Mouse (Mus musculus) MEL (cell line): ENCODE data around the gene Abhd4.

Source experiments
- CTCF ChIP-seq, 3 experiments: IDR thresholded peaks in 2 of 3; conservative IDR thresholded peaks in 1 of 3; 2 replicates each; pipeline ENCODE4 v1.5.1; 2011 to 2012; ENCODE audit warnings: low read length in 3 of 3, low read depth in 2 of 3, mild to moderate bottlenecking in 2 of 3, improper control_type of control experiment in 1 of 3, inconsistent platforms in 1 of 3, mixed read lengths in 1 of 3, moderate library complexity in 1 of 3; ENCODE audit not compliant: control insufficient read depth in 1 of 3, insufficient read depth in 1 of 3, poor library complexity in 1 of 3, severe bottlenecking in 1 of 3
- E2F4 ChIP-seq: IDR thresholded peaks from 2 replicates; pipeline ENCODE4 v1.6.1; 2011; ENCODE audit warnings: low read depth, low read length, improper control_type of control experiment, borderline replicate concordance
- EP300 ChIP-seq, 2 experiments: IDR thresholded peaks; 2 replicates each; pipeline ENCODE4 v1.6.1; 2011; ENCODE audit warnings: improper control_type of control experiment in 2 of 2, low read length in 2 of 2, low read depth in 1 of 2, mild to moderate bottlenecking in 1 of 2
- MAX ChIP-seq: IDR thresholded peaks from 2 replicates; pipeline ENCODE4 v1.6.1; 2011; ENCODE audit warnings: low read length, improper control_type of control experiment
- NRF1 ChIP-seq: IDR thresholded peaks from 2 replicates; pipeline ENCODE4 v1.6.1; 2014; ENCODE audit warnings: low read depth, mild to moderate bottlenecking, inconsistent platforms, low read length, improper control_type of control experiment, moderate library complexity; ENCODE audit not compliant: poor library complexity, insufficient read depth, severe bottlenecking
- POLR2A ChIP-seq, 2 experiments: IDR thresholded peaks; 2 replicates each; pipeline ENCODE4 v1.6.1; 2011 to 2012; ENCODE audit warnings: low read length in 2 of 2, mild to moderate bottlenecking in 2 of 2, control low read depth in 1 of 2, improper control_type of control experiment in 1 of 2, low read depth in 1 of 2, moderate library complexity in 1 of 2; ENCODE audit not compliant: control insufficient read depth in 1 of 2, insufficient read depth in 1 of 2, poor library complexity in 1 of 2
- RAD21 ChIP-seq: IDR thresholded peaks from 2 replicates; pipeline ENCODE4 v1.6.1; 2011; ENCODE audit warnings: mild to moderate bottlenecking, low read depth, low read length, improper control_type of control experiment
- TAL1 ChIP-seq: IDR thresholded peaks from 2 replicates; pipeline ENCODE4 v1.6.1; 2012; ENCODE audit warnings: mild to moderate bottlenecking, inconsistent platforms, low read length, moderate library complexity, mixed read lengths
- TCF12 ChIP-seq: IDR thresholded peaks from 2 replicates; pipeline ENCODE4 v1.6.1; 2014; ENCODE audit warnings: low read depth, mild to moderate bottlenecking, inconsistent platforms, low read length, improper control_type of control experiment, moderate library complexity
- ZMIZ1 ChIP-seq: IDR thresholded peaks from 2 replicates; pipeline ENCODE4 v1.6.1; 2012; ENCODE audit warnings: low read depth, mild to moderate bottlenecking, inconsistent platforms, low read length, improper control_type of control experiment, moderate library complexity

- TF ChIP-seq RAD21 (no peak), CTCF (IDR thresholded peaks at IDR 0.05 in 2 of 3, conservative IDR thresholded peaks at IDR 0.05 in 1 of 3; ENCODE audit: control insufficient read depth in 1 of 3, insufficient read depth in 1 of 3, low read depth in 2 of 3, low read length in 3 of 3, poor library complexity in 1 of 3, severe bottlenecking in 1 of 3) (no peak), TCF12 (no peak), ZMIZ1 (no peak), POLR2A (IDR thresholded peaks at IDR 0.05; ENCODE audit: control insufficient read depth in 1 of 2, insufficient read depth in 1 of 2, low read depth in 1 of 2, low read length in 2 of 2, poor library complexity in 1 of 2) (no peak), MAX (no peak), EP300 (IDR thresholded peaks at IDR 0.05; ENCODE audit: low read depth in 1 of 2, low read length in 2 of 2) (no peak), NRF1 (no peak), E2F4 (no peak), TAL1 (no peak)
These were observed 32.3 kb upstream of the Abhd4 start for GRCm38 (mm10) chr14:54221641-54222040.
